19 mouse cellular contexts compared by ENCODE assay signal in genomic region chr2:153512416-153513323, GRCm38 (mm10). TPM values are rescaled to one million over a fixed set of nuclear protein-coding genes. Genes with fewer than 3 reads are reported as not detected.
DNase-seq lines count a peak whose midpoint lies in the region; ATAC-seq lines count a peak whose summit lies in the region.
"Had no signal": no experiment of that assay in that cellular context is flagged by ENCODE, and none has a peak within 500 bp of the region (broad histone marks: within the 10 kb centered on the region; RNA-seq: fewer than 3 reads in every experiment).

No protein-coding gene starts in this region.

- H3K4me3 ChIP-seq in heart, embryonic 13.5 days = no peak overlapping the region
- H3K4me3 ChIP-seq: embryonic facial prominence, embryonic 15.5 days; forebrain, embryonic 15.5 days; heart, embryonic 15.5 days; limb, embryonic 10.5 days; myocyte had no signal

- H3K9ac ChIP-seq in heart, embryonic 13.5 days = peak overlapping the region; percentile 28; the same call in 1 of the 2 replicates
- H3K9ac ChIP-seq: embryonic facial prominence, embryonic 15.5 days; forebrain, embryonic 15.5 days; heart, embryonic 15.5 days had no signal

- peaks cover 67% of the 10 kb centered on the region for H3K4me1 ChIP-seq in heart, embryonic 13.5 days

- 70% methylated on average over 14 of the region's 14 CpGs for WGBS in heart, embryonic 13.5 days

- no peak for DNase-seq in heart, adult 9 months (ENCODE audit: low spot score in 2 of 2)
- peak; percentile 34 for DNase-seq in lung, postnatal 10 days
- no peak for DNase-seq in lung, postnatal 25 days (ENCODE audit: low spot score)
- peak; percentile 88 for DNase-seq in brain, adult 2 months (ENCODE audit: low read depth, low spot score)
- DNase-seq in cerebellum, postnatal 14 days = peak; percentile 74 to 86
- DNase-seq in gastrocnemius, postnatal 14 days = no peak
- DNase-seq in urinary bladder, postnatal 4 days (ENCODE audit: low spot score in 2 of 2) = no peak
- DNase-seq: adrenal gland, postnatal 14 days; kidney, adult 9 months; thymus, postnatal 14 days had no signal

- H3K27me3 ChIP-seq in heart, embryonic 13.5 days (replicated peaks) = no peaks in the 10 kb centered on the region
- H3K27me3 ChIP-seq: embryonic facial prominence, embryonic 15.5 days; forebrain, embryonic 15.5 days; heart, embryonic 15.5 days had no signal

- H3K9me3 ChIP-seq in heart, embryonic 13.5 days = no peaks in the 10 kb centered on the region
- H3K9me3 ChIP-seq: embryonic facial prominence, embryonic 15.5 days; forebrain, embryonic 15.5 days; heart, embryonic 15.5 days; limb, embryonic 10.5 days had no signal

- no peak overlapping the region for H3K27ac ChIP-seq in heart, embryonic 13.5 days (replicated peaks)
- H3K27ac ChIP-seq: embryonic facial prominence, embryonic 15.5 days; forebrain, embryonic 15.5 days; heart, embryonic 15.5 days; hindbrain, postnatal 0 days; limb, embryonic 10.5 days had no signal

- intact Hi-C loops in gastrocnemius, postnatal 14 days (cut with DNase I; ENCODE audit: low total_unique reads) = no loop called here

- no peaks in the 10 kb centered on the region for H3K36me3 ChIP-seq in heart, embryonic 13.5 days
- H3K36me3 ChIP-seq: embryonic facial prominence, embryonic 15.5 days; forebrain, embryonic 15.5 days; heart, embryonic 15.5 days; limb, embryonic 10.5 days had no signal

- no peak for ATAC-seq in heart, embryonic 13.5 days (ENCODE audit: extremely low read depth, insufficient number of reproducible peaks, low FRiP score, low TSS enrichment)
- ATAC-seq: forebrain, embryonic 15.5 days; hindbrain, postnatal 0 days had no signal

- H3K4me2 ChIP-seq in heart, embryonic 13.5 days = no peak overlapping the region
- H3K4me2 ChIP-seq: embryonic facial prominence, embryonic 15.5 days; forebrain, embryonic 15.5 days; heart, embryonic 15.5 days had no signal

RNA-seq across cellular contexts. Expression of gene Nol4l, which starts 17.1 kb away (rescaled TPM):
- 10.5 and 11.0 TPM in 2 replicates for polyA plus RNA-seq in heart, embryonic 13.5 days (2015; fragmentation: Nextera tagmentation; extraction: Ambion mirVana)
- total RNA-seq in gastrocnemius, postnatal 14 days (2021) = 1 to 10 TPM; 3.0 to 3.3 TPM

RNA-seq across cellular contexts. Expression of gene 4930404H24Rik, which starts 20.1 kb away (rescaled TPM):
- not detected in 2 replicates for polyA plus RNA-seq in heart, embryonic 13.5 days (2015; fragmentation: Nextera tagmentation; extraction: Ambion mirVana)
- total RNA-seq in gastrocnemius, postnatal 14 days (2021) = not detected
- total RNA-seq: adrenal gland, postnatal 14 days; gastrocnemius, adult 8-10 months; hindbrain, postnatal 0 days; layer of hippocampus, adult 18-20 months had no signal
- polyA plus RNA-seq: embryonic facial prominence, embryonic 15.5 days; forebrain, embryonic 15.5 days; heart, embryonic 15.5 days; hindbrain, postnatal 0 days; limb, embryonic 10.5 days; myocyte had no signal

Comparison
In these comparisons a context has a peak if more than half of its experiments do, and no peak if none do; other contexts are left out.
1. DNase-seq: peak in lung, postnatal 10 days (single experiment), brain, adult 2 months (single experiment) and cerebellum, postnatal 14 days (2 of 2); none in heart, adult 9 months (0 of 2), lung, postnatal 25 days (single experiment), gastrocnemius, postnatal 14 days (single experiment) and urinary bladder, postnatal 4 days (0 of 2).